Mouse (Mus musculus) embryonic fibroblast, embryonic 13.5 days (primary cell): ENCODE data around the gene Hmga2.

Experiments used
- CTCF ChIP-seq: IDR thresholded peaks from 2 replicates; pipeline ENCODE4 v1.5.1; 2011; ENCODE audit warnings: mild to moderate bottlenecking, control low read depth, low read length, moderate library complexity, borderline replicate concordance; ENCODE audit not compliant: insufficient read depth
- POLR2A ChIP-seq: IDR thresholded peaks from 2 replicates; pipeline ENCODE4 v1.6.1; 2011; ENCODE audit warnings: low read depth, mild to moderate bottlenecking, control low read depth, low read length, moderate library complexity

- TF ChIP-seq POLR2A, result no peak
- TF ChIP-seq CTCF, result no peak
Observed at GRCm38 (mm10) chr10:120377795-120378194, 98.5 kb downstream of the Hmga2 start.
